Mouse (Mus musculus) heart, adult 2 months (tissue): ENCODE measurements at regions not wholly inside any gene's neighbourhood (a gene's known extent, or its start where the extent isn't known, plus 50 kb on each side); places are given as distances from the start of the nearest gene placed in this dataset.

Experiments
- DNase-seq, 2 experiments: peaks; one replicate each; pipeline ENCODE4 v3.0.0; 2021
- H3K27ac ChIP-seq: fragments of 200-600 bp; 2 replicates; pipeline ENCODE4 v1.8.1; 2022
- H3K27me3 ChIP-seq: fragments of 200-500 bp; 2 replicates; pipeline ENCODE4 v1.6.1; 2012; ENCODE audit warnings: mild to moderate bottlenecking, low read length, inconsistent platforms, mixed read lengths; ENCODE audit not compliant: control insufficient read depth, insufficient read depth
- H3K36me3 ChIP-seq: fragments of 200-500 bp; 2 replicates; pipeline ENCODE4 v1.6.1; 2012; ENCODE audit warnings: low read length, inconsistent platforms; ENCODE audit not compliant: control insufficient read depth, insufficient read depth
- H3K4me1 ChIP-seq: fragments of 200-500 bp; 2 replicates; pipeline ENCODE4 v1.6.1; 2011; ENCODE audit warnings: low read length; ENCODE audit not compliant: control insufficient read depth, insufficient read depth
- H3K4me3 ChIP-seq: fragments of 200-600 bp; 2 replicates; pipeline ENCODE4 v1.8.1; 2022
- H3K79me2 ChIP-seq: fragments of 200-500 bp; replicated peaks from 2 replicates; pipeline ENCODE4 v1.6.1; 2012; ENCODE audit warnings: mild to moderate bottlenecking, inconsistent platforms, low read length, moderate library complexity, mixed read lengths; ENCODE audit not compliant: control insufficient read depth, insufficient read depth
- H3K9ac ChIP-seq: fragments of 200-500 bp; 2 replicates; pipeline ENCODE4 v1.6.1; 2012; ENCODE audit warnings: low read depth, mild to moderate bottlenecking, control low read depth, inconsistent platforms, low read length, mixed read lengths
- CTCF ChIP-seq: fragments of 200-600 bp; IDR thresholded peaks from 2 replicates; pipeline ENCODE4 v1.8.1; 2022; ENCODE audit warnings: antibody characterized with exemption, mild to moderate bottlenecking, moderate library complexity
- EP300 ChIP-seq: fragments of 200-500 bp; IDR thresholded peaks from 2 replicates; pipeline ENCODE4 v1.6.1; 2011; ENCODE audit warnings: low read depth, low read length, control low read depth; ENCODE audit not compliant: insufficient read depth
- POLR2A ChIP-seq: fragments of 200-500 bp; IDR thresholded peaks from 2 replicates; pipeline ENCODE4 v1.6.1; 2011; ENCODE audit warnings: mild to moderate bottlenecking, low read depth, low read length, control low read depth; ENCODE audit not compliant: insufficient read depth
- WGBS: fragments of 180-500 bp; shearing (Covaris S2); methylation state at CpG from one replicate; pipeline ENCODE4 v1.1.7; 2018; 5-methylcytosine and 5-hydroxymethylcytosine counted together
- intact Hi-C: fragments of 180-260 bp; cut with DNase I; formaldehyde crosslinking; loops from one replicate; pipeline ENCODE4 v1.15.1; 2025

DNA sequence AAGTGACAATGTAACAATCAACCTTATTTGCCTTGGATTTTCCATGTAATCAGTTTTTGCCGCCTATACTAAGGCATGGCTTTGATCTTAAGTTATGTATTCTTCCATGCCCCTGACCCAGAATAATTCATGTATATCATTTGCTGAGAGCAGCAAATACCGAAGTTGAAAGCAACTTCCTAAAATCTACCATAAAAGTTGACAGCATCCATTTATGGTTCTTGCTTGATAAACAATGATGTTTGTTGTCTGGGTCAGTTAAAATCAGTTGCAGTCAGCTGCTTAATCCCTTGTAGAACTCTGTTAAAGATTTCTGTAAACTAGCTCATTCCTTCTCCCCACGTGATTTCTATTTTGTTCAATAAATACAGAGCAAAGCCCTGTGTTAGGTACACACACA is 214.5 kb upstream of the Vstm2b start:
- intact Hi-C loops, result no loop called here
- 68% methylated on average over 3 of the region's 3 CpGs for WGBS
- no peak overlapping the region for H3K27ac ChIP-seq

DNA sequence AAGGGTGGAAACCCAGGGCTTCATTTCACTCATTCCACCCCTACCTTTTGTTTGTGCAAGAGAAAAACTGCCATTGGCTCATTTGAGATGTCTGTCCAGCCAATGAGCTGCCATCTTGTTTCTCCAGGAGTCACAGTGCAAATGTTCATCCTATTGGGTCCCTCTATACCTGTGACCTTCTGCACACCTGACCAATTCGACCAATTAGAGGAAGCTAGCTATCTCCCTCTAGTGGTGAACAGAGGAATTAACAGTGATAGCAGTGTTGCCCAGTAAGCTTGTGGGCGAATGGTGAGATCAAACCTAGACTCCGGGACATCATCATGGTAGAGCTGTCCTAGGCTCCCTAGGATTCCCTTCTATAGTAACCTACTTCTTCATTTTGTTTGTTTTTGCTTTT is 211.1 kb upstream of the Vstm2b start:
- Histone ChIP-seq H3K9ac (no peak overlapping the region), H3K27ac (no peak overlapping the region), H3K79me2 (no peaks in the 10 kb centered on the region), H3K27me3 (no peaks in the 10 kb centered on the region), H3K4me1 (no peaks in the 10 kb centered on the region), H3K36me3 (no peaks in the 10 kb centered on the region), H3K4me3 (no peak overlapping the region)
- DNase-seq, result no peak
- intact Hi-C loops, result no loop called here
- 87% methylated on average over 3 of the region's 3 CpGs for WGBS
- TF ChIP-seq POLR2A, result no peak
- peak; percentile 28 for TF ChIP-seq CTCF

More for the DNA sequence above, 214.5 kb upstream of the Vstm2b start:
- Histone ChIP-seq H3K9ac (no peak overlapping the region), H3K4me3 (no peak overlapping the region), H3K36me3 (no peaks in the 10 kb centered on the region), H3K79me2 (no peaks in the 10 kb centered on the region), H3K4me1 (no peaks in the 10 kb centered on the region), H3K27me3 (no peaks in the 10 kb centered on the region)
- no peak for TF ChIP-seq POLR2A
- TF ChIP-seq EP300, result no peak
- TF ChIP-seq CTCF, result no peak
- DNase-seq, result no peak

GRCm38 (mm10) chr7:40688546-40688945 is 209.6 kb upstream of the Vstm2b start:
- no peak for TF ChIP-seq POLR2A
- TF ChIP-seq CTCF, result no peak
- TF ChIP-seq EP300, result no peak
- Histone ChIP-seq H3K36me3 (no peaks in the 10 kb centered on the region), H3K9ac (no peak overlapping the region), H3K4me1 (no peaks in the 10 kb centered on the region), H3K79me2 (no peaks in the 10 kb centered on the region), H3K4me3 (no peak overlapping the region), H3K27me3 (no peaks in the 10 kb centered on the region), H3K27ac (no peak overlapping the region)
- no peak for DNase-seq
- WGBS, result 54% methylated on average over 4 of the region's 4 CpGs
- intact Hi-C loops, result no loop called here

DNA sequence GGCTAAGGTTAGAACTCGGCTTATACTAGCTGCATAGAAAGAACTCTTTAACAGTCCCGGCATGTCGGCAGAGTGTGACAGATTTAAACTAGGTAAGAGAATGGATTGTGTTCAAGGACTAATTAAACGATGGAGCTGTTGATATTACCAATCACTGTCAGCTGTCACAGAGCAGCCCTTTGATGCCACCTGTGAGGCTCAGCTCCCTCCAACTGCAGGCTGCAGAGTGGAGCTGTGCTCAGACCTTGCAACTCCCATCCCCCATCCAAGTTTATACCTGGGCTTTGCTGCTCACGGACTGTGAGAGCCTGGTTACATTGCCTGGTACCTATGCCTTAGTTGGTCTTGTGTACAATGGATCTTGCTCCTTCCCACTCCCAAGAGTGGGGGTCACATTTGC is 204.4 kb upstream of the Vstm2b start:
- H3K36me3 ChIP-seq, result no peaks in the 10 kb centered on the region

DNA sequence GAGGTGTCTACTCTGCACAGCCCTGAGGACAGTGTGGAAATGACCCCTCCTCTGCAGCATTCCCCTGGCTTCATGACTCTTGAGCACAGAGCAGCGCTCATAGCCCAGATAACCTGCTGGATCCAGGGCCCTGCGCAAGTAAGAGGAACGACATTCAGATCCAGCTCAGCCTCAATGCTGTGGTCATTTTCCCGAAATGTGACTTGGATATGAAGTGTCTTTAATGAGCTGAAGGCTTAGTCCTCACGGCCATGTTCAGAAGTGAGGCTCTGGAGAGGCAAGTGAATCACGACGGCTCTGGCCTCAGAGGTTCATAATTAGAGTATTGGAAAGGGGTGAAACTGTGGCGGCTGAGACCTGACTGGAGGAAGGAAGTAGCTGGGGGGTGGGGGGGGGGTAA is 200.6 kb upstream of the Vstm2b start:
- no peaks in the 10 kb centered on the region for H3K36me3 ChIP-seq
- no peak overlapping the region for H3K4me3 ChIP-seq
- no peak for DNase-seq
- no peak overlapping the region for H3K27ac ChIP-seq
- no peaks in the 10 kb centered on the region for H3K4me1 ChIP-seq
- no peaks in the 10 kb centered on the region for H3K27me3 ChIP-seq
- 44% methylated on average over 8 of the region's 8 CpGs for WGBS
- no peak overlapping the region for H3K9ac ChIP-seq
- intact Hi-C loops, result no loop called here
- TF ChIP-seq EP300 (no peak), POLR2A (no peak), CTCF (no peak)
- H3K79me2 ChIP-seq, result no peaks in the 10 kb centered on the region

More for the DNA sequence above, 204.4 kb upstream of the Vstm2b start:
- WGBS, result 68% methylated on average over 5 of the region's 5 CpGs
- intact Hi-C loops, result no loop called here
- no peak for DNase-seq
- TF ChIP-seq CTCF (no peak), POLR2A (no peak), EP300 (no peak)
- Histone ChIP-seq H3K9ac (no peak overlapping the region), H3K79me2 (no peaks in the 10 kb centered on the region), H3K4me3 (no peak overlapping the region), H3K27me3 (no peaks in the 10 kb centered on the region), H3K4me1 (no peaks in the 10 kb centered on the region), H3K27ac (no peak overlapping the region)

DNA sequence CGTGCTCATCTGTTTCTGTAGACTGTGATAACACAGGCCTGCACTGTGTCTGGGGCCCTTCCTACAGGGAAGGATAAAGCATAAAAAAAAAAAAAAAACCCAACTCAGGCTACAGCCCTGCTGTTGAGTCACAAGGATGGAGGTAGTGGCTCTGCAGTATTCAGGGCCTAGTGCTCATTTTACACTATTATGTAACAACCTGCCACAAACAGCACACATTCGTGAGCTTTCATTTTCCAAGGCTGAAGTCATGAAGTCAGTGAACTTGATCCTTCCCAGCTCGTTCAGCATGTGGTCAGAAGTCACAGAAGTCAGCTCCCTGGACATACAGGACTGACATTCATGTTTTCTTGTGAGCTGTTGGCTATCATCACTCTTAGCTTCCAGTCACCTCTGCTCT is 199.8 kb upstream of the Vstm2b start:
- Histone ChIP-seq H3K36me3 (no peaks in the 10 kb centered on the region), H3K4me1 (no peaks in the 10 kb centered on the region), H3K4me3 (no peak overlapping the region), H3K27ac (no peak overlapping the region), H3K27me3 (no peaks in the 10 kb centered on the region), H3K79me2 (no peaks in the 10 kb centered on the region), H3K9ac (no peak overlapping the region)
- intact Hi-C loops, result no loop called here
- TF ChIP-seq CTCF (no peak), EP300 (no peak), POLR2A (no peak)
- 26% methylated on average over 3 of the region's 3 CpGs for WGBS
- DNase-seq, result no peak

DNA sequence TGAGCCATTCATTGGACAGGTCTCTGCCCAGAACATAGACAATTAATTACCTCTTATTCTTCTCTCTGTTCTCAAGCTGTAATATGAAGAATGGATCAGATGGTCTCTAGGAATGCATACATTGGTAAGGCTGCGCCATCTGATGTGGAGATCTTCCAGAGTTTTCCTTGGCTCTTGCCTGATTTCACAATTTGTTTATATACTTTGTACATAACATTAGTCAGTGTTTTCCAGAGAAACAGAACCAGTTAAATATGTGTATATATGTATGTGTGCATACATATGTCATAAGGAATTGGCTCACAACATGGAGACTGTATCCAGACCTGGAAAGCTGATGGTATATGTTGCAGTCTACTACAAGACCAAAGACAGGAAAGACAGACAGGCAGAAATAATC is 198.5 kb upstream of the Vstm2b start:
- TF ChIP-seq CTCF (no peak), EP300 (no peak), POLR2A (no peak)
- no peaks in the 10 kb centered on the region for H3K4me1 ChIP-seq
- no peak overlapping the region for H3K4me3 ChIP-seq
- H3K9ac ChIP-seq, result no peak overlapping the region
- no peak overlapping the region for H3K27ac ChIP-seq
- H3K36me3 ChIP-seq, result no peaks in the 10 kb centered on the region
- intact Hi-C loops, result no loop called here
- no peak for DNase-seq
- H3K27me3 ChIP-seq, result no peaks in the 10 kb centered on the region
- WGBS, result 89% methylated on average over 1 of the region's 1 CpGs
- H3K79me2 ChIP-seq, result no peaks in the 10 kb centered on the region
